Mouse (Mus musculus) embryonic facial prominence, embryonic 14.5 days (tissue): ENCODE results near the gene Gatad2a. TPM values are rescaled to one million over a fixed set of nuclear protein-coding genes. Genes with fewer than 3 reads are reported as not detected.

ENCODE experiments used
- ATAC-seq: fragments of 200-750 bp; cut with Nextera tagmentation; 2 replicates; pipeline ENCODE4 v1.8.0; 2017; ENCODE audit warnings: low read depth, moderate number of reproducible peaks, moderate TSS enrichment
- DNase-seq: peaks from one replicate; pipeline ENCODE4 v3.0.0-alpha.2; 2015; ENCODE audit warnings: low spot score
- H3K27ac ChIP-seq: fragments of 300-500 bp; sonication (generic); replicated peaks from 2 replicates; pipeline ENCODE4 v1.5.1; 2014; ENCODE audit warnings: low read depth, mild to moderate bottlenecking, low read length, moderate library complexity
- H3K27me3 ChIP-seq: fragments of 300-500 bp; sonication (generic); replicated peaks from 2 replicates; pipeline ENCODE4 v1.6.1; 2014; ENCODE audit warnings: low read length; ENCODE audit not compliant: control insufficient read depth, insufficient read depth
- H3K36me3 ChIP-seq: fragments of 300-500 bp; sonication (generic); 2 replicates; pipeline ENCODE4 v1.6.1; 2014; ENCODE audit warnings: low read length, mixed read lengths; ENCODE audit not compliant: control insufficient read depth, insufficient read depth
- H3K4me1 ChIP-seq: fragments of 300-500 bp; sonication (generic); 2 replicates; pipeline ENCODE4 v1.6.1; 2014; ENCODE audit warnings: antibody characterized with exemption, low read length; ENCODE audit not compliant: control insufficient read depth, insufficient read depth
- H3K4me2 ChIP-seq: fragments of 300-500 bp; sonication (generic); 2 replicates; pipeline ENCODE4 v1.6.1; 2014; ENCODE audit warnings: low read depth, mild to moderate bottlenecking, low read length, moderate library complexity, mixed read lengths
- H3K4me3 ChIP-seq: fragments of 300-500 bp; sonication (generic); 2 replicates; pipeline ENCODE4 v1.5.1; 2014; ENCODE audit warnings: low read depth, mild to moderate bottlenecking, low read length
- H3K9ac ChIP-seq: fragments of 300-500 bp; sonication (generic); 2 replicates; pipeline ENCODE4 v1.6.1; 2014; ENCODE audit warnings: low read depth, mild to moderate bottlenecking, low read length, moderate library complexity, mixed read lengths
- H3K9me3 ChIP-seq: fragments of 300-500 bp; sonication (generic); 2 replicates; pipeline ENCODE4 v1.6.1; 2016; ENCODE audit warnings: low read length; ENCODE audit not compliant: control insufficient read depth
- WGBS: fragments of 180-500 bp; shearing (Covaris S2); extraction: QIAGEN DNeasy Blood & Tissue Kit; methylation state at CpG from one replicate; pipeline ENCODE4 v1.1.7; 2014; 5-methylcytosine and 5-hydroxymethylcytosine counted together
- polyA plus RNA-seq: library from polyadenylated mRNA; unstranded; fragments of >200 nt; fragmentation: Nextera tagmentation; extraction: Ambion mirVana; gene quantifications from 2 replicates; pipeline ENCODE4 v1.2.1, GENCODE M21; 2014

The Gatad2a gene
- polyA plus RNA-seq, 1 experiment from 2014 or later = 50.4 TPM

GRCm38 (mm10) chr8:69895772-69896451 is 100.3 kb downstream of the Gatad2a start:
- ATAC-seq (no peak), DNase-seq (no peak)
- no peak overlapping the region for H3K27ac ChIP-seq
- H3K36me3 ChIP-seq = peaks cover 38% of the 10 kb centered on the region; the same call in 1 of the 2 replicates
- 0 out of 2 replicates have a peak, but pooled peaks cover 4% of the 10 kb centered on the region for H3K27me3 ChIP-seq
- H3K4me1 ChIP-seq = peaks cover 12% of the 10 kb centered on the region
- no peak overlapping the region for H3K9ac ChIP-seq
- WGBS = 64% methylated on average over 4 of the region's 4 CpGs
- H3K9me3 ChIP-seq = no peaks in the 10 kb centered on the region
- H3K4me2 ChIP-seq = no peak overlapping the region
- no peak overlapping the region for H3K4me3 ChIP-seq

GRCm38 (mm10) chr8:69894836-69895332 is 101.3 kb downstream of the Gatad2a start:
- WGBS = 64% methylated on average over 6 of the region's 6 CpGs
- Histone ChIP-seq H3K4me2 (no peak overlapping the region), H3K9ac (no peak overlapping the region), H3K27ac (no peak overlapping the region), H3K4me1 (peaks cover 3% of the 10 kb centered on the region; the same call in 1 of the 2 replicates), H3K27me3 (peaks cover 14% of the 10 kb centered on the region), H3K36me3 (peaks cover 38% of the 10 kb centered on the region; the same call in 1 of the 2 replicates), H3K9me3 (no peaks in the 10 kb centered on the region), H3K4me3 (no peak overlapping the region)
- no peak for ATAC-seq
- no peak for DNase-seq

GRCm38 (mm10) chr8:69893863-69894262 is 102.3 kb downstream of the Gatad2a start:
- ATAC-seq (no peak), DNase-seq (no peak)
- Histone ChIP-seq H3K36me3 (peaks cover 38% of the 10 kb centered on the region; the same call in 1 of the 2 replicates), H3K9ac (no peak overlapping the region), H3K4me3 (no peak overlapping the region), H3K4me2 (no peak overlapping the region), H3K4me1 (peaks cover 3% of the 10 kb centered on the region; the same call in 1 of the 2 replicates), H3K27ac (no peak overlapping the region), H3K9me3 (no peaks in the 10 kb centered on the region), H3K27me3 (peaks cover 24% of the 10 kb centered on the region)
- 33% methylated on average over 17 of the region's 17 CpGs for WGBS

- H3K9ac ChIP-seq = no peak overlapping the region
- no peak overlapping the region for H3K4me2 ChIP-seq
- H3K9me3 ChIP-seq = no peaks in the 10 kb centered on the region
- H3K4me3 ChIP-seq = no peak overlapping the region
- peaks cover 11% of the 10 kb centered on the region; the same call in 1 of the 2 replicates for H3K4me1 ChIP-seq
- ATAC-seq (no peak), DNase-seq (peak; percentile 36)
- H3K36me3 ChIP-seq = peaks cover 21% of the 10 kb centered on the region; the same call in 1 of the 2 replicates
- no peak overlapping the region for H3K27ac ChIP-seq
- 41% methylated on average over 15 of the region's 19 CpGs for WGBS
- H3K27me3 ChIP-seq = peaks cover 54% of the 10 kb centered on the region
Measured at GRCm38 (mm10) chr8:69890813-69891241, 105.4 kb downstream of the Gatad2a start.

GRCm38 (mm10) chr8:69888902-69889301 is 107.3 kb downstream of the Gatad2a start:
- ATAC-seq (no peak), DNase-seq (no peak)
- peaks cover 18% of the 10 kb centered on the region; the same call in 1 of the 2 replicates for H3K36me3 ChIP-seq
- H3K4me3 ChIP-seq = peak overlapping the region; percentile 35
- H3K4me1 ChIP-seq = peaks cover 11% of the 10 kb centered on the region; the same call in 1 of the 2 replicates
- peak overlapping the region; percentile 54 for H3K4me2 ChIP-seq
- H3K27ac ChIP-seq = no peak overlapping the region
- WGBS = 1% methylated on average over 15 of the region's 32 CpGs
- H3K9me3 ChIP-seq = no peaks in the 10 kb centered on the region
- H3K9ac ChIP-seq = 0 out of 2 replicates have a peak overlapping the region, but pooled peaks have one; percentile 14
- H3K27me3 ChIP-seq = peaks cover 74% of the 10 kb centered on the region

- no peak overlapping the region for H3K27ac ChIP-seq
- H3K9ac ChIP-seq = no peak overlapping the region
- H3K4me2 ChIP-seq = peak overlapping the region; percentile 54
- H3K4me1 ChIP-seq = peaks cover 11% of the 10 kb centered on the region; the same call in 1 of the 2 replicates
- DNase-seq = no peak
- peaks cover 13% of the 10 kb centered on the region; the same call in 1 of the 2 replicates for H3K36me3 ChIP-seq
- peaks cover 79% of the 10 kb centered on the region for H3K27me3 ChIP-seq
- no peak for ATAC-seq
- H3K4me3 ChIP-seq = peak overlapping the region; percentile 35
- 5% methylated on average over 24 of the region's 24 CpGs for WGBS
- no peaks in the 10 kb centered on the region for H3K9me3 ChIP-seq
Measured at GRCm38 (mm10) chr8:69888244-69888866, 107.8 kb downstream of the Gatad2a start.

- no peak within 1 kb of the TSS for H3K27ac ChIP-seq
- no peaks in the 10 kb centered on the region for H3K9me3 ChIP-seq
- peaks cover 11% of the 10 kb centered on the region; the same call in 1 of the 2 replicates for H3K4me1 ChIP-seq
- H3K4me3 ChIP-seq = peak within 1 kb of the TSS; percentile 35
- peak within 1 kb of the TSS; percentile 54 for H3K4me2 ChIP-seq
- 1% methylated on average over 45 of the region's 60 CpGs for WGBS
- no peak for ATAC-seq
- peaks cover 87% of the 10 kb centered on the region for H3K27me3 ChIP-seq
- 0 out of 2 replicates have a peak, but pooled peaks cover 6% of the 10 kb centered on the region for H3K36me3 ChIP-seq
- H3K9ac ChIP-seq = no peak within 1 kb of the TSS
- DNase-seq = no peak
Measured at GRCm38 (mm10) chr8:69887289-69888243, 108.6 kb downstream of the Gatad2a start, which contains the start of gene Cilp2. Gene Cilp2 (minus strand): TSS chr8:69887687.

- ATAC-seq = no peak
- H3K4me3 ChIP-seq = no peak overlapping the region
- H3K9me3 ChIP-seq = no peaks in the 10 kb centered on the region
- H3K27me3 ChIP-seq = peaks cover 100% of the 10 kb centered on the region
- no peaks in the 10 kb centered on the region for H3K36me3 ChIP-seq
- 59% methylated on average over 13 of the region's 13 CpGs for WGBS
- H3K4me1 ChIP-seq = peaks cover 15% of the 10 kb centered on the region; the same call in 1 of the 2 replicates
- no peak for DNase-seq
- H3K9ac ChIP-seq = no peak overlapping the region
- no peak overlapping the region for H3K27ac ChIP-seq
- no peak overlapping the region for H3K4me2 ChIP-seq
Measured at GRCm38 (mm10) chr8:69884141-69884540, 112.0 kb downstream of the Gatad2a start.
